Mouse (Mus musculus) lung, postnatal 4 days (tissue): Measurements from ENCODE around the gene Tex264.
"Not testable (repeated sequence)": the region's sequence is repeated elsewhere in the genome, so short reads cannot be mapped to it uniquely, and the experiment has no call there.

Experiments used
- DNase-seq, 2 experiments: peaks; one replicate each; pipeline ENCODE4 v3.0.0; 2021

Tex264 gene

DNA sequence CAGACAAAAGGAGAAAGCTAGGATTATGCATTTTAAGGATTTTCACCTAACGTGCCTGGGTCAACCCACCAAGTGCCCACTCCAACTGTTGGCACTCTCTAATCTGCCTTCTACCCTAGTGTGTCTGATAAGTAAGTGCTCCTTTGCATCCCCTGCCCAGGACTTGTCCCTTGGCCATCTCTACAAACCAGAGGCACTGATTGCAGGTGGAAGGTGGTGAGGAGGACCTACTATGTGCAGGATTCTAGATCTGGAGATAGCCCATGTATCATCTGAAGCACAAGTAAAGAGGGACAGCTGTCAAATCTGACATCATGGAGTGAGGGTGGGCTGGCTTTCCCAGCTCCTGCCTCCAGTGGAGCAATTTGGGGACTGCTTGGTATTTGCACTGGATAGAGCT, 25.8 kb downstream of the Tex264 start:
- no peak for DNase-seq

DNA sequence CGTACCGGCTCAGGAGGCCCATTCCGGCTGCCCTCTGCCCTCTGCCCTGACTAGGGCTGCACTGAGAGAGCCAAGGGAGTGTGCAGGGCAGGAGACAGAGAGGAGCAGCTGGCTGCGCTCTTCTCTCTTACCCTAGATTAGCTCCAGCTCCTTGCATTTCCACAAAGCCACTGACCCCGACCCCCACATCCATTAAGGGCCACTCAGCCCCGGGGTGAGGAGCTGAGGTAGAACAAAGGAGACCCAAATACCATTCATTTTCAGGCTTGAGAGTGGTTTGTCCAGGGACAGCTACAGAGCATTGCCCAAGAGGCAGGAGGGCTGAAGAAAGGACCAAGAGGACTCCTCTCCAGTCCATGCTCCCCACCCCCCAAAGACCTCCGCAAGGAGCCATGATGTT, 26.3 kb downstream of the Tex264 start:
- no peak for DNase-seq

DNA sequence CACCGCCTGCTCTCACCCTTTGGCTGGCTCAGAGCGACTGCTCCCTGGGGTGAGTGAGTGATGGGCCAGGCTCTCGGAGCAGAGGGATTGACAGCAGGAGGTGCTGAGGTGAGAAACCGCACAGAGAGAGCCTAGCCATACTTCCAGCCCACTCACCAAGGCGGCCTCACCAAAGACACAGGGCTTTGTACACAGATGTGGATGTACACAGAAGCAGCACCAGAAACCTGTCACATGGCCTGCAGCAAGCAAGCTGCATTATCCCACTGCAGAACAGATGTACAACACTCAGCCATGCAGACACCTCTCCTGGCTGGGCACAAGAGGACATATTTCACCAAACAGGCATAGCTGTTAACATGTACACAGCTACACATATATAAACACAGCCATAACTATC, 28.1 kb downstream of the Tex264 start:
- DNase-seq: no peak

DNA sequence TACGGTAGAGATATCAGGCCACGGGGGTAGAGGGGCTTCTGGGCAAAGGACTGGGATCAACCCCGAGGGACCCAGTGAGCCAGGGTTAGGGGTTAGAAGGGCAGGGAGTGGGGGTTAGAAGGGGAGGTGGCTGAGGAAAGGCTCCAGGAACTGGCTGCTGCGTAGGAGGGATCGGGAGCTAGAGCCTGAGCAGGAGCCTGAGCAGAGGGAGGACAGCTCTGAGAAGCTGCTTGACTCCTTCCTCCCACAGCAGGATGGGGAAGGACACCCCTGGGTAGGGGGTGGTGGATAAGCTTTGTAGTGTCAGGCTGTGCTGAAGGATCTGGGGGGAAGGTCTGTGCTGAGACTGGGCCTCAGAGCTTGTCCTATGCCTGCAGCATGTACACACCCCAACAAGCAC, 28.9 kb downstream of the Tex264 start:
- no peak for DNase-seq

DNA sequence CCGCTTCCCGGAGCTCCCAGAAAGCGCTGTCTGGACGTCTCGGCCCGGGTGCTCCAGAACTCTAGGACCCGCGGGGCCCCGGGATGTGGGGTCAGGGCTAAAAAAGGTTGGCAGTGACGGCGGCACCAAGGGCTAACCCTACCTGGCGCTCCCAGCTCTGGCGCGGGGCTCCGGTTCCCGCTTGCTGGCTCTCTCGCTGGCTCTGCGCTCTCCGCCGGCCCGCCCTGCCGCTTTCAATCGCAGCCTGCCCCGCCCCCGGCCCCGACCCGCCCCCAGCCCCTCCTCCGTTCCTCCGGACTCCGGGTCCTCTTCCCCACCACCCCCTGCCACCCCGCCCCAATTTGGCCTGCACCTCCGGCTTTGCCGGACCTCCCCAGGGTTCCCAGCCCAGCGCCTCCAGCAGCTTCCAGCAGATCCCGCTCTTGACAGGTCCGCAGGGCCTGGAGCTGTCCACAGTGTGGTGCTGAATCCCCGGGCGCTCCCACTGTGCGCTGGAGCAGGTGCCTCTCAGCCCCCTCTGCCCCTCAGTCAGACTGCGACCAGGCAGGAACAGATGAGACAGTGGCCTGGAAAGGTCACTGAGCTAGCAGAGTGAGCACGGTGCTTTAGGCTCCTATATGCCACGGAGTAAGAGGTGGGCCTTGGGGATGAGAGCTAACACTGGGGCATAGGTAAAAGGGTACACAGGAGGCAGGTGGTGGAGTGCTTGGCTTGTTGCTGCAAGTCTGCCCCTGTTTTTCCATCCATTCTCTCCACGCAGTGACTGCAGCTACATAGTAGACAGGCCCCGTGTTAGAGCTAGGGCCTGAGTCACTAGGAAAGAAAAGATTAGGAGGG, 29.6 kb downstream of the Tex264 start, which contains the start of gene Grm2:
Grm2 (minus strand) TSS at position 199 of the 837 bp plus-strand sequence.
- DNase-seq: peak; percentile 74

DNA sequence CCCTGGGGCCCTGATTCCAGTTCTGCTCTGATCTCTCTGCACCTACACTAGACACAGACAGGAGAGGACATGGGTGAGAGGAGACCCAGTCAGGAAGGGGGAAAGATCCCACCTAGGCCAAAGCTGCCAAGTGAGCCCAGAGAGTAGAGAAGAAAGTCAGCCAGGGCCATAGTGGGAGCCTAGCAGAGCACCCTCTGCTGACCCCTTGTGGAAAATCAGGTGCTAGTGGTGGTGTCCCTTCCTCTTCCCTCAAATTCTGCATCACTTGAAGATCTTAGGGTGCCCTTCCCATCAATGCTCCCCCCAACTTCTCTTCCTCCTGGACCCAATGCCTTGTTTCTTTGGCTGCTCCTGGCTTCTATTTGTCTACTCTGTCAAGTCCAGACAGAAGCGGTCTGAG, 33.0 kb downstream of the Tex264 start:
- no peak for DNase-seq

DNA sequence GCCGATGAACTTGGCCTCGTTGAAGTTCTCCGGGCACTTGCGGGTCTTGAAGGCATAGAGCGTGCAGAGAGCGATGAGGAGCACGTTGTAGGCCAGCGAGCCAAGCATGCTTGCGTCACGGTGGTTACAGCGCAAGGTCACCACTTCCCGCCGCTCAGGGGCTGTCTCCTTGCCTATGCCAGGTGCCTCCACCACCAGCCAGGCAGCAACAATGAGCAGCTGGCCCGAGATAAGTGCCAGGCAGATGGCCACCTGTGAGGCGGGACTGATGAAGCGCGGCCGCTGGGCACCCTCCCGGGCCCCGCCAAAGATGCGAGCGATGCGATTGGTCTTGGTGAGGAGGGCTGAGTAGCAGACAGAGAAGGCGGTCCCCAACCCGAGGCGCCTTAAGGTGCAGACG, 38.5 kb downstream of the Tex264 start:
- no peak for DNase-seq

DNA sequence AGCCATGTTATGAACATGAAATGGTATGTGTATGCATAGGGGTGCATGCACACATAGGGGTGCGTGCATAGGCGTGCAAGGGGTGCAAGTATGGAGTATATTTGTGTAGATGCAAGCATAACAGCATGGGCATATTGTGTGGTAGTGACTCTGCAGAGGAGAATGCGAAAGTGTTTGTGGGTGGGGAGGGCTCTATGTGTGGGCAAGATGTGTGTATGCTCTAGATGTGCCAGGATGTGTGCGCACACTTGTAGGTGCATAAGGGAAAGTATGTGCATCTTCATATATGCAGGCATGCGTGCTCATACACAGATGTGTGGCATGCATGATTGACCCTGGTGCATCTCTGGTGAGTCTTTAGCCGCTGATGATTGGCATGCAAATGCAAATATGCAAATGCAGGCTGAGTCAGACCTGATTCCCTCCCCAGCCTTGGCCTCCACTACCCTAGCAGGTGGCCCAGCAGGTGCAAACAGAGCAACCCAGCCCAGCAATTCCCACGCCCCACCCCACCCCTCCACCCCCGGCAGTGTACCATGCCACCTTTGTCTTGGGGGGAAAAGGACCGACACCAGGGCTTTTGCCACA, 39.9 kb downstream of the Tex264 start:
- no peak for DNase-seq

DNA sequence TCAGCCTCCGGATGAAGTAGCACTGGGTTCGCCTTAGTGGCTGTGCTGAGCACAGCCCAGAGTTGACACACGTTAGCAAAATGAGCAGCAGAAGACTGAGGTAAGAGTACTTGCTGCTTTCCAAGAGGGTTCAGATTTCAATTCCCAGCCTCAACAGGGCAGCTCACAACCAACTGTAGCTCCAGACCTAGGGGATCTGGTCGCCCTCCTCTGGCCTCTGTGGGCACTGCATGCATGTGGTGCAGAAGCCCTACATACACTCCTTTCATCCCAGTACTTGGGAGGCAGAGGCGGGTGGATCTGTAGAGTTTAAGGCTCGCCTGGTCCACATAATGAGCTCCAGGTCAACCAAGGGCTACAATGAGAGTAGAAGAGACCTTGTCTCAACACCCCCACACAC, 41.9 kb downstream of the Tex264 start:
- no peak for DNase-seq

DNA sequence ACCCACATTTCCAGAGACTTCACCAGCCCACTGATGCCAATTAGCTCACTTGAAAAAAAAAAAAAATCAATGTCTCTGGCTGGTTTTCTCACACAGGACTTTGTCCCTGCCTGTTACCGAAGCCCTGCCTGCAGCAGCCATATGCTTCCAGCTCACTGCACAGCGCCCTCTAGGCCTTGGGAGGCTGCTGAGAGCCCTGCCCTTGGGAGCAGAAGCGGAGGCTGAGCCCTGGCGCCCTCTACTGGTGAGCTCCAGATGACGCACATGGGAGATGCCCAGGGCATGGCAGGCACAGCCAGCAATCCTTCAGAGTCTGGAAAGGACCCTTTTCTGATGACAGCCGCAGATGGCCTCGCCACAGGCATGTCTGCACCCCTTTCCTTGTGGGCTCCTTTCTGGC, 42.6 kb downstream of the Tex264 start:
- peak; percentile 76 to 85 for DNase-seq

DNA sequence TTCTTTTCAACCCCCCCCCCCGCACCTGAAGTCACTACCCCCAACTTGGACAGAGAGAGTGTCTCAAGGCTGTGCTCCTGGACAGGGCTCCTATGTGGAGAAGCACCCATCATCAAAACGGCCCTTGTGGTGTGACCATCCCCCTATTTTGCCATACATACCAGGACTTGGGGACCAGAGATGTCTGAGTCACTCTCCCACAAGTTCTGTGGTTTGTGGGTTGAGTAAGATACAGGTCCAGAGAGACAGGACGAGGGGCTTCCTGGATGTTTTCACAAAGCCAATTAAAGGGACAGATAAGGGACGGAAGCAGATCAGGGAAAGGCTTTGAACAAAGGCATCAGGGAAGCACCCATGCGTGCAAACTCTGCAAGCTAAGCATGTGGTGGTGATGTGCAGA, 44.4 kb downstream of the Tex264 start:
- DNase-seq: no peak

DNA sequence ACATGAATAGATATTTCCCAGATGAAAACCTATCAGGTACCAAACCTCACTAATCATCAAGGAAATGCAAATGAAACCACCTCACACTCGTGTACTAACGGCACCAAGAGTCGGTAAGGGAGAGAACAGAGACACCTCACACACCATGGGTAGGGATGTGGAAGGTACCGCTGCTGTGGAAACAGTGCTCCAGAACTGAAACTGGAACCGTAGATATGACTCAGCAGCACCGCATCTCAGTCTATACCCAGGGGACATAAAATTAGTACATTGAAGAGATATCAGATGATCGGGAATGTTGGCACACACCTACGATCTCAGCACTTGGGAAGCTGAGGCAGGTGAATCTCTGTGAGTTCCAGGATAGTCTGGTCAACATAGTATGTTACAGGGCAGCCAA, 47.6 kb downstream of the Tex264 start:
- DNase-seq: no peak

DNA sequence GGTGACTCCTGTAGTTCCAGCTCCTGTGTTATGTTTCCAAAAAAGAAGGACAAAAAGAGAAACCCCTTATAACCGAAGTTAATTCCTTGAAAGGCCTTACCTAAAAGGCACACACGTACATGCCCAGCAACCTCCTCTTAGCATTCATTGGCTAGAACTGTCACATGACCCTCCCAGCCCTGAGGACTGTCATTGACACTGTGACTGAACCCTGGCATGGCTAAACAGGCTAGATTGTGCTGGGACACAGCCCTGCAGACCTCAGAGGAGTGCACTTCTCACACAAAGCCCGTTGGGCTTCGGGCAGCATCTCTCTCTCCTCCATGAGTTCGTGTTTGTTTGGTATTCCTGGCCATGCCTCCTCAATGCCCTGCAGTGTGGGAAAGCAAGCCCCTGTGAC, 53.5 kb downstream of the Tex264 start:
- no peak for DNase-seq

DNA sequence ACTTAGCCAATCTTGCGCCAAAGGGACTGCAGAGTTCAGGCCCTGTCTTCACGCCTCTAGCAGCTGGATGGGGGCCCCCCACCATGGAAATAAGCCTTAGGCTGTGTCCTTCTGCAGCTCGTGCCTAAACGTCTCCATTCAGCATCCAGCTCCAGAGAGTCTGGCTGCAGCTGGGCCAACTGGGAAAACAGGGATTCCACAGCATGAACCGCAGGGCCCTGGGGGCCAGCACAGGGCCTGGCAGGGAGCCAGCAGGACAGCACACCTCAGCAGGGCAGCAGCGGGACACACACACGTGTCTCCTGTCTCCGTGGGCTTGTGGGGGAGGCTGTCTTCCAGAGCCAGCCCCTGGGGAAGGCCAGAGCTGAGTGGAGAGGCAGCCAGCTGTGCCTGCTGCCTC, 57.9 kb downstream of the Tex264 start:
- not testable (repeated sequence) for DNase-seq

DNA sequence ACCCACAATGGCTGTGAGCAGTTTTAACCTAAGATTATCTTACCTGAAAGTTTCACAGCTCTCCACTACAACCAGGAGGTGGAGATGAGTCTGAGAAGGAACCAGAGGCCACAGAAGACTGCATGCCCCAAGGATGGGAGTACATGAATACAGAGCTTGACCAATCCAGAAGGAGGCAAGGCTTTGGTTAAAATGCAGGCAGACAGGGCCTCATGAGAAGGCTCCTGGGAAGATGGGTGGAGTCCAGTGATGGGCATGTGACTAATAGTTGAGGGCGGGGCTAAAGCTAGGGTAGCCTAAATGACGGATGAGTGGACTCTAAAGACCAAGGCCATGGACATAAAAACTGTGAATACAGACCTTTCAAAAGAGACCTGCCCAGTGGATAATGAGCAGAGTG, 59.4 kb downstream of the Tex264 start, which contains the start of gene Iqcf6:
Iqcf6 (plus strand) TSS at position 301 of the 400 bp plus-strand sequence.
- no peak for DNase-seq

DNA sequence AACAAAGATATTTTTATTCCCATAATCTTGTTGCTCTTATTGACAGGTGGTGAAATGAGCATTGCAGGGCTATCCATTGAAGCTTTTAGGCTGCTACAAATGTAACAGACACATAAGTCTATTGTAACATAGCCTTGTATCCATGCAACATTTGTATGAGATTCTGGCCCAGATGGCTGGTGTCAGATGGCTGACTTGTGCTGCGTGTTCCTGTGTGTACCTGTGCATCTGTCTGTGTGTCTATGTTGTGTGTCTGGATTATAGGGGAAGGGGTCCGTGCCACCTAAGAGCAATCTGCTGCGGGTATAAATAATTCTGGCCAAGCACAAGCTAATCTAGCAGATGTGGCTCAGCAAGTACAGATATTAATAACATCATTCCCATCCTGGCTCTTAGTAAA, 68.2 kb downstream of the Tex264 start:
- no peak for DNase-seq

DNA sequence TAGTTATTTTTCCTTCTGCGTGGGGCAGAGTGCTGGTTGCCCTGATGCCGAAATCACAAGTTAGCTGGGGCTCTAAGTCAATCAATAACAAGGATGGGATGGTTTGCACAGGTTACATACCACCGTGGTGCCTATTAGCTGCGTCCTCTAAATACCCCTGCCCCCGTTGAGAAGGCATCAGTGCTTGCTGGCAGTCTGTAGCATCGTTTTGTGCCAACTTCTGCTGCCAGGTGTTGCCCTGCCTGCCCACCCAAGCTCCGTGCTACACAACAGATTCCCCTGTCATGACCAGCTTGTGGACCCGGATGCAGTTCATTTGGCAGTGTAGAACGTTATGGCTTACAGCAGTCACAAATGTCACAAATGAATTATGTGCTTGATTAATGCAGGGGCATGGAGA, 69.4 kb downstream of the Tex264 start:
- DNase-seq: no peak

DNA sequence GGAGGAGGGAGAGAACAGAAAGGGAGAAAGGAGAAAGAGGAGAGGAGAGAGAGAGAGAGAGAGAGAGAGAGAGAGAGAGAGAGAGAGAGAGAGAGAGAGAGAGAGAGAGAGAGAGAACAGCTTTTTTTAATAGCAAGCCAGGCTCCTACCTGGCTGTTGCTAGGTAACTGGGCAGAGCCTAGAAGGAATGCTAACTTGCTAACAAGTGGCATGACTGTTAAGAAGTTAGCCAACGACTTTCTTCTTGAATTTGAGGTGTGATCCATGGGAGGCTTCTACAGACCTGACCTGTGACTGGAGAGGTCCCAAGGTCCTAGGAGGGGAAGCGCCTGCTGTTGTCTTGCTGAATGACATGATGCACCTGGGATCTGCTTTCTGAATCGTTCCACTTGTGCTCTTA, 71.1 kb downstream of the Tex264 start:
- DNase-seq: no peak

DNA sequence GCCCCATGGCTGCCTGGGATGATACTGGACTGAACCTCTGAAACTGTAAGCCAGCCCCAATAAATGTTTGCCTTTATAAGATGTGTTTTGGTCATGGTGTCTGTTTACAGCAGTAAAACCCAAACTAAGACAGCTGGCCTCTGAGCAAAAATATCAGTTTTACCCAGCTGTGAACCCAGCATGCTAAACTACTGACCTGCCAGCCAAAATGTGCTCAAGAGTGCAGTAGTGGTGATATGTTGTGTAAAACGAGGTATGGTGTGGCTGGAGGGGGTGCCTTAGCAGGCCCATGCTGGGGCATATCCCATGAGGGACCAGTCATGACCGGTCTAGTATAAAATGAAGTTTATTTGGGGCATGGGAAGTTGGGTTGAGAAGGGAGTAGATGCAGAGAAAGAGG, 71.8 kb downstream of the Tex264 start:
- DNase-seq: no peak

DNA sequence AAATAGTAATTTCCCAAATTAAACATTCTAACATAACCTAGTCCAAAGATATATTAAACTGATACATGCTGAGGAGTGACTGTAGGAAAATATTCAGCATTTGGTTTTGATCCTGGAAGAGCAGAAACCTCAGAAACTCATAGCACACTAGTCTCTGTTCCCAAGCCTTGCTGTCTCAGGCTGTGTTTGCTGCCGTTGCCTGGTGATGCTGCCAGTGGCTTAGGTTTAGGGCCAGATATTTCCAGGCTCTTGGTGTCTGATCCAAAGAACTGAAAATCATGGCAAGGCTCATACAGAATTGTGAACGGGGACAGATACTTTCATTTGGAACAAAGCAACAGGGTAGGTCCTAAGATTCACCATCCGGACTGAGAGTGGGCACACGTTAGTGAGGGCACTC, 75.0 kb downstream of the Tex264 start:
- no peak for DNase-seq
